Mouse (Mus musculus) liver, adult (tissue): ENCODE measurements around the gene Scaf1.

ENCODE experiments used
- GATA4 ChIP-seq: IDR thresholded peaks from 2 replicates; pipeline ENCODE4 v1.6.1; 2014; ENCODE audit warnings: mild to moderate bottlenecking, low read length; ENCODE audit not compliant: insufficient replicate concordance

The Scaf1 gene

DNA sequence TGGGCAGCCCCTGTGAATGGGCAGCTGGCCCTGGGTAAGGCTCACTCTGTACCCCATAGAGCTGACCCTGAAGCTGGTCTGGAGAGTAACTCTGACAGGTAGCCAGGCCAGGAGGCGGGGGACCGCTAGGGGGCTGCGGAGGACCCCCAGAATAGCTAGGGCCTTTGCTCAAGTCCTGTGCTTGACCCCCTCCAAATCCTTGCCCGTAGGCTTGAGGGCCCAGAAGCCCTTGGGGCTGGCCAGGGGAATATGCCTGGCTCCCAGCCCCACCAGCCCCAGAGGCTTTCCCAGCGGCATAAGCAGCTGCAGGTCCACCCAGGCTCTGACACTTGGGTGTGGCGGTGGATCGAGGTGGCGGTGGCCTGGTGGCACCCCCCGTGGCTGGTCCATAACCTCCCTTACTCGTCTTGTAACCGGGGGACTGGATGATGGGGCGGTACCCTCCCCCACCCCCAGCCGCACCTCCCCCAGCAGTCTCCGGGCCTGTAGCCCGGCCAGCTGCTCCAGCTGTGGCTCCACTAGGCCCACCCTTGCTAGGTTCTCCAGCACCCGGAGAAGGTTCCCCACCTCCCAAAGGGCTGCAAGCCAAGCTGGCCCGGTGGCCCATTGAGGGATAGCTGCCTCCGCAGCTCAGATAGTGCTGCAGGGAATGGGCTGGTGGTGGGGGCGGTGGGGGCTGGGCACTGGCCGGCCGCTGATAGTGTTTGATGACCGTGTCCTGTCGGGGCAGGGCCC is 32.9 kb upstream of the Scaf1 start:
- no peak for TF ChIP-seq GATA4

DNA sequence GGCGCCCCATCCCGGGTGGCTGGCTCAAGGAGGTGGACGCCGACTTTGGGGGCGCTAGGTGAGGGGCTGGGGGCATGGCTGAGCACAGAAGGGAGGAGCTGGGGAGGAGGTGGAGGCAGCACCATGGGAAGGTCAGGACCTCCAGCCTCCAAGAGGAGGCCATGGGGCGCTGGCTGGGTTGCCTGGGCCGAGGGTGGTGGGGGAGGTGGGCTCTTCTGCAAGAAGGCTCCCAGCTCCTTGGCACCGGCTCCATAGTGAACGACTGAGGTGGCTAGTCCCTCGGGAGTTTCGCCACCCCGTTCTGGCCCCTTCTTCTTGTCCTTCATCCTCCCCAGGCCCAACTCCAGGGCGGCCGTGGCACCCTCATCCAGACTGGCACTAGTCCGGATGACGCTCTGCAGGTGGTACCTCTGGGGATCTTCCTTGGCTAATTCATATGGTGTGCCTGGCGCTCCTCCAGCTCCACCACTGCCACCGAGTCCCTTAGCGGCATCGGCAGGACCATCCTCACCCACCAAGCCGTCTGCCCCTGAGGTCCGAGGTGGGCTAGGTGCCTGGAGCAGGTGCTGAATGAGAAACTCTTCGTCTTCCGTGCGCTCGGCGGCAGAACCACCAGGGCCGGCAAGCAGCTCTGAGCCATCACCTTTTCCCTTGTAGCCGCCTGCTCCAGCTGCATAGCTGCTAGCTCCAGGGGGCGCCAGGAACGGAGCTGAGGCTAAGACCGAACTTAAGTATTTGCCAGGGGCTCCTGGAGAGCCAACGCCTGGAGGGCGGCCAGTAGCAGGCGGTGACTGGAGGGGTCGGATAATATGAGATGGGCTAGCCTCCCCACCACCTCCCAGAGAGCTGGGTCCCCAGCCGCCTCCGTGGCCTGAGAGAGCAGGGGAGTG is 32.1 kb upstream of the Scaf1 start:
- no peak for TF ChIP-seq GATA4

DNA sequence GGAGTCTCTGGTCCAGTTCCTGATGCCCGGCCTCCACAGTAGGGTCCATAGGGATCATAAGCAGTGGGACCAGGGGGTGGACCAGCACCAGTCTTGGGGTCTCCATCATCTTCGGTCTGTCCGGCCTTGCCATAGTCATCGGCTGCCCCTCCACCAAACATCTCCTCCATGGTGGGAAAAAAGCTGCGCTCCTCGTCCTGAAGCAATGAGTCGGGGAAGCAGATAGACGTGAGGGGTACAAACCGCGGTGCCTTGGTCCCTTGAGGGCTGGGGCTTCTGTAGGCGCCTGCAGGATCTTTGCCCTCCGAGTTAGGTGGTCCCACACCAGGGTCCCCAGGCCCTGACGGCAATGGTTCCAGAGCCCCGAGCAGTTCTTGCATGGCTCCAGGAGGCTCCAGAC is 31.3 kb upstream of the Scaf1 start:
- TF ChIP-seq GATA4: no peak

DNA sequence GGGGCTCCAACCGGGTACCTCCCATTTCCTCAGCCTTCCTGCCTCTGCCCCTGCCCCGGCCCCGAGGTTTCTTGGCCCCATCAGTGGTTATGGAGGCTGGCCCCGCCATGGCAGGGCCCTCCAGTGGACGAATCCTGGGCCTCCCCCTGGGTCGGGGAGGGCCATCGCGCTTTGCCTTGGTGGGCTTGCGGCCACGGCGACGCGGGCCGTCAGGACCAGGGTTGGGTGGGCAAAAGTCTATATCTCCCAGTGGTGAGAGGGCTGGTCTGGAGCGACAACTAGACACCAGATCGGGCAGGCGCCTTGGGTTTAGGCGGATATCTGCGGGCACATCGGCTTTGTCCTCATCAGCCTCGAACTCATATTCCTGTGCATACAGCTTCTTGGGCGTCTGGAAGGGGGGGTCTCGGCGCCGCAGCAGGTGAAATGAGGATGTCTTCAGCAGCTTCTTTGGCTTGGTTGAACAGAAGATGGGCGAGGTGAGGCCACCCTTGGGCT is 30.7 kb upstream of the Scaf1 start:
- TF ChIP-seq GATA4: no peak

DNA sequence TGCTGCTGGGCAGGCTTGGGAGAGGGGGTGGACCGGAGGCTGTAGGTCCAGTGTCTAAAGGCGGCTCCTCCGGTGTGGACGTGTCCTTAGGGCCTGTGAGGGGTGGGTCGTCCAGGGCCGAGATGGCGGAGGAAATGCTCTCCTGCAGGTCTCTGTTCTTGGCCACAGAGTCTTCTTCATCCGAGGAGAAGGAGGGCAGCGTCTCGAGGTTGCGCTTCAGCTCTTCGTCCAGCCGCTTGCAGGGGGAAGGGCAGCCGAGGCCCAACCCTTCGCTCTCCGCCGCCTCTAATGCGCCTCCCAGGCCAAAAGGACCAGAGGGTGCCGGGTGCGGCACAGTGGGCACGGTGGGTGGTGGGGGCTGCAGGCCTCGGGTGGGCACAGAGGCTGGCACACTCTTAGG is 29.6 kb upstream of the Scaf1 start:
- TF ChIP-seq GATA4: no peak

DNA sequence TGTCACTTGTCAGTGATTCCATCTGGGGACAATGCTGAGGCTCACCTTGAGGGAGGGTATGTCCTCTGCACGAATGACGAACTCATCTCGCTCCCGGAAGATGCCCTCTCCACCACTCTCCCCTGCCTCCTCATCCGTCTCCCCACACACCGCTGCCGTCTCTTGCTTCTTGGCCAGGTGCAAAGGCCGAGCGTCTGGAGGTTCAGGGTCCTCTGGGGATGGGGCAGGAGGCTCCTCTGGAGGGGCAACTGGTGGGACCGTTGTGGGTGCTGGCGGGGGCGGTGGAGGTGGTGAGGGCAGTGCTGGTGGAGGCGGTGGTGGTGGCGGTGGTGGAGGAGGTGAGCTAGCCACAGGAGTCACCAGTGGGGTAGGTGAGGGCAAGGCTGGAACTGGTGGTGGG is 27.1 kb upstream of the Scaf1 start:
- no peak for TF ChIP-seq GATA4

DNA sequence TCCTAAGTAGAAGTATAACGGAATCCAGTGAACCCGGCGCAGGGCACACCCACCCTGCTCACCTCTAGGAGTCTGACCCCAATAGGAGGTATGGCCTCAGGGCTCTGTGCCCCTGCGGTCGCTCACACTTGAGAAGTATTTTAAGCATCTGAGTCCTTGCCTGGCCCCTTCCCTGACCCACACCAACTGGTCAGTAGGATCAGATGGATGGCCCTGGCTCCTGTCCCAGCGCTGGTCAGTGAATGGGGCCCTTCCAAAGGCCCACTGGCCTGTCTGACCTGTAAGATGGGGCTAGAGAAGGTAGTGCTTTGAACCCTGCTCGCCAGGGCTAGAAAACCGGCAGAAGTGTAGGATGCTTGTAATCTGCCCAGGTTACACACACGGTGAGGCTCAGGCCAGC is 24.7 kb upstream of the Scaf1 start:
- TF ChIP-seq GATA4: no peak

DNA sequence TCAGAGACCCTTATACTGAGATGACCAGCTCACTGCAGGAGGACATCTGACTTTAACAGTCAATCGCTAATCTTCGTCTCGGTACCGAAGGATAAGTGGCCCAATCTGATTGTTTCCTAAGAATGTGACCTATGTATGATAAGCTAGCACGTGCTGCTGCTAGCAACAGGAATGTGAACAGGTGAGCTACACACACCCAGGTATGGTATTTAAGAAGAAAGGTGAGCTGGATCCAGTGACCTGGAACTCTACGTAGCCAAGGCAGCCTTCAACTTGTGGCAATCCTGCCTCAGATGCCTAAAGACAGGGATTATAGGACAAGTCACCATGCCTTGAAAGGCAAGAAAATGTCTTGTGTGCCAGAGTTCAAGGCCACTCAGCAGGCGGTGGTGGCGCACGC is 22.2 kb upstream of the Scaf1 start:
- TF ChIP-seq GATA4: no peak

DNA sequence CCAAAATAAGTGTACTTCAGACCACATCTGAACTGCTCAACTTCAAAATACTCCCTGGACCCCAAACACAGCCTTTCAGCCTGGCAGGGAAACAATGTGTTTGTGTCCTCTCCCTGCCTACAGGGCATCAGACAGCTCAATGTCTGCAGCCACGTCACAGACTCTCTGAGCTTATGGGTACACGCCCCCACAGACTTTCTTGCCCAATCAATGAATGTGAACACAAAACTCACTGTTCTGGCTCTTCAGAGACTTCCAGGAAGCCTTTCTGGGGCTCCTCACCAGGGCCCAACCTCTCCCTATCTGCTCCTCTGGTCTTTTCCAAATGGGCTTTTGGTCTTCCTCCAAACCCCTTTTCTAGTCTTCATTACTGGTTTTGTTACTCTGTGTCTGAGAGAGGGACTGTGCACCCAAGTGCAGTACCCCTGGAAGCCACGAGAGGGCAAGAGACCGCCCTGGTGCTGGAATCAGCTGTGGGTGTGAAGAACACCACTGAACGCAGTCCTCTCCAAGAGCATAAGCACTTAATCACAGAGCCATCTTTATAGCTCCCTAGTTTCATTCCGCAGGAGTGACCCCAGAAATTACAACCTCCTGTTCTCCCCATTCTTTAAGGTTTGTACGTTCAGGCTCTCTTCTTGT is 21.7 kb upstream of the Scaf1 start:
- no peak for TF ChIP-seq GATA4

DNA sequence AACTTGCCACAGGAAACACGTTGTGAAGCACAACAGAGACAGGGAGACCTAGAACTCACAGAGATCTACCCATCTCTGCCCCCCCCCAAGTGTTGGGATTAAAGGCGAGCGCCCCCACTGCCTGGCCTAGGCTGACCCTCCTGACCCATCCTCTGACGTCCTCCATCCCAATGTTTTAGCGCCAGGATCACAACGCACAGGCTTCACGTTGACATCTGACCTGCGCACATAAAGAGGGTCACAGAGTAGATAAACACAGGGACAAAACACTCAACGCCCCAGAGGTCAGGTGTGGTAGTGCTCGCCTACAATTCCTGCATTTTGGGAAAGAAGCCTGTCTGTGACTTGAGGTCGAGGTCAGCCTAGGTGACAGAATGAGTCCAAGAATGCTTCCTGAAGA is 20.5 kb upstream of the Scaf1 start:
- no peak for TF ChIP-seq GATA4

DNA sequence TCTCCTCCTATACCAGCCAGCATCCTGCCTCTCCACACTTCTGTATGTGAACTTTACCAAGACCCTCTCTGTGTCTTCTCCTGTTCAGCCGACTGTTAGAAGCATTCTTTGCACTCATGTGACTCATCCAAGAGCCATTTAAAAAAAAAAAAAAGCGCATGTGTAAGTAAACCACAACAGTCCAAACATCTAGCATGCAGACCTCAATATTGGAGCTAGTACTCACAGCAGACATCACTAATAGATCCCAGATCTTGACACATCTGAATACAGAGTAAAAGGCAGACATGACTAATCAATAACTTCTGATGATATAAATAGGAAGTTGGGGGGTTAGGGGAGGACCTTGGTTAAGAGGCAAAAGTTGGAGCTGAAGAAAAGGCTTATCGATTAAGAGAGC is 19.5 kb upstream of the Scaf1 start:
- TF ChIP-seq GATA4: no peak

DNA sequence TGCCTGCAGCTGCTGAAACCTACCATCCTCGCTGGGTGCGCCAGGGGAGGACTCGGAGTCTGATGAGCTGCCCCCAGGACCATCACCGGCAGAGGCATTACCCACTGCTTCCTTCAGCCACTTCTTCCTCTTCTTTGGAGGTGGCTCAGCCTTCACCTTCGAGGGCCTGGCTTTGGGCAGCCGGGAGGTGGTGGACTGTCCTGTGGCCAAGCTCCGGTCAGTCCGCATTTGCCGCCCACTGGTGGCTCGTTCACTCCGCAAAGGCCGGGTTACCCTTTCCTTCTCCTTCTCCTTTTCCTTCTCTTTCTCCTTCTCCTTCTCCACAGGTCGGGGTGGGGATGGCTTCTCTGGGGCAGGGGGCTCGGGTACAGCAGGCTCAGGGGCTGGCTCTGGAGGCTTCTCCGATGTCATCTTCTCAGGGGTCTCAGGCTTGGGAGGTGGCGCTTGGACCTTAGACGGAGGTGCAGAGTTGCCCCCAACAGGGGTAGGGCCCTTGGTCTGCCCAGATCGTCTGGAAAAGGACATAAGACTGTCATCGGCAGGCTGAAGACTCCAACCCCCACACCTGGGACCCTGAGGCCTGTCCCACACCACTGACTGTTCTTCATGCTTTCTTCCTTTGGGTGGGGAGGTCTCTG is 17.7 kb upstream of the Scaf1 start:
- TF ChIP-seq GATA4: no peak

DNA sequence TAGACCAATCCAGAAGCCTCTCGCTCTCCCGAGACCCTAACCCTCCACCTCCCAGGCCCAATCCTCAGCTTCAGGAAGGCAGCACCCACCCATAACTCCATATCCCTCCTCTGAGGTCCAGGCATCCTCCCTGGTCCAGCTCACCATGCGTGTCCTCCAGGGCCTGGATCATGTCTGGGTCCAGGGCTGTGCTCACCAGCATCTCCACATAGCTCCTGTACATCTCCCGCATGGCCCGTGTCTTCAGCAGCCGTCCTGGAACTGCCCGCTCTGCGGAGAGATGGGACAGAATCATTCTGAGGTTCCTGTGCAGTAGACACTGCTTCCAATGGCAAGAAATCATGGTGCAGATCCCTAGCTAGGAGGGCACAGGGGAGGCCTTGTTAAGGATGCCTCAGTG is 14.7 kb upstream of the Scaf1 start:
- TF ChIP-seq GATA4: no peak

DNA sequence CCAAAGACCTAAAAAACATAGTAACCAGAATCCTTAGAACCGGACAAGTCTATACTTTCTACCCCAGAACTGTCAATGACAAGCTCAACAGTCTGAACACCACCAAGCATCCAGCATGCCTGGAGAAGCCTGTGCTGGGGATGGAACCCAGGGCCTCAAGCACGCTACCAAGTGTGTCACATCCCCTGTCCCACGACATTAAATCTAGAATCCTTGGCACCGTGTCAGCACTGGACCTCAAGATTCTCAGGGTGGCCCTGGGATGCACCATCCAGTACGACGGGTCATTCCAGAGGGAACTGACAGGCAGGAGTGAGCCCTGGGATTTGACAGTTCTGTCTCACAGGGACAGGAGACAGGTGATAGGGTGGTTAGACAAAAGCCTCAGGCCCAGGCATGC is 13.8 kb upstream of the Scaf1 start:
- no peak for TF ChIP-seq GATA4

DNA sequence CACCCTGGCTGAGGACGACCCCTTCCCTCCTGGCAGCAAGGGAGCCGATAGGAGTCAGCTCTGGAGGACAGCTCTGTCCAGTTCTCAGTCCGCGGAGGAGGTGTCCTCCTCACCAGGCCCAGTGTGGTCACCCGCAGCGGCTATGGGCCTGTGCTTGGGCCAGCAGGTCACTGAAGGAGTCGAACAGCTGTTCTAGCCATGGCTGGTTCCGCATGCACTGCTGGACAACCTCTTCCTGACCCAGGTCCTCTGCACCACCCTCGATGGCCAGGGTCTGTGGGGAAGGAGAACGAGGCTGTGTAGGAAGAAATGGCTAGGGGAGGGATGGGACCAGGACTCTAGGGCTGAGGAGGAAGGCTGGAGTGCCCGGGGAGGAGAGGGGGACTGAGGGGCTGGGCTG is 12.2 kb upstream of the Scaf1 start:
- TF ChIP-seq GATA4: no peak
